Mouse (Mus musculus) lung, postnatal 0 days (tissue): Measurements from ENCODE around the gene Osbp2. TPM values are rescaled to one million over a fixed set of nuclear protein-coding genes. Genes with fewer than 3 reads are reported as not detected.
A peak's percentile ranks its signal among the peaks of the same experiment; 100 is the strongest.

ENCODE experiments used
- ATAC-seq: fragments of 200-750 bp; cut with Nextera tagmentation; 2 replicates; pipeline ENCODE4 v1.8.0; 2017; ENCODE audit warnings: moderate library complexity
- DNase-seq: peaks from one replicate; pipeline ENCODE4 v3.0.0-alpha.2; 2016; ENCODE audit warnings: low spot score
- H3K27ac ChIP-seq: fragments of 300-500 bp; sonication (generic); 2 replicates; pipeline ENCODE4 v1.5.1; 2014; ENCODE audit warnings: antibody characterized with exemption, mild to moderate bottlenecking, low read length, mixed read lengths
- H3K27me3 ChIP-seq: fragments of 300-500 bp; sonication (generic); replicated peaks from 2 replicates; pipeline ENCODE4 v1.6.1; 2014; ENCODE audit warnings: low read length, mixed read lengths; ENCODE audit not compliant: insufficient read depth
- H3K36me3 ChIP-seq: fragments of 300-500 bp; sonication (generic); 2 replicates; pipeline ENCODE4 v1.6.1; 2014; ENCODE audit warnings: low read length, mixed read lengths; ENCODE audit not compliant: insufficient read depth
- H3K4me1 ChIP-seq: fragments of 300-500 bp; sonication (generic); 2 replicates; pipeline ENCODE4 v1.6.1; 2014; ENCODE audit warnings: antibody characterized with exemption, low read depth, low read length, mixed read lengths; ENCODE audit not compliant: insufficient read depth
- H3K4me2 ChIP-seq: fragments of 300-500 bp; sonication (generic); replicated peaks from 2 replicates; pipeline ENCODE4 v1.6.1; 2014; ENCODE audit warnings: low read depth, mild to moderate bottlenecking, low read length, moderate library complexity, mixed read lengths
- H3K4me3 ChIP-seq: fragments of 300-500 bp; sonication (generic); 2 replicates; pipeline ENCODE4 v1.5.1; 2014; ENCODE audit warnings: low read depth, low read length
- H3K9ac ChIP-seq: fragments of 300-500 bp; sonication (generic); replicated peaks from 2 replicates; pipeline ENCODE4 v1.6.1; 2014; ENCODE audit warnings: low read depth, mild to moderate bottlenecking
- H3K9me3 ChIP-seq: fragments of 300-500 bp; sonication (generic); 2 replicates; pipeline ENCODE4 v1.6.1; 2016; ENCODE audit warnings: low read length, mixed read lengths
- CTCF ChIP-seq: IDR thresholded peaks from 2 replicates; pipeline ENCODE4 v1.5.1; 2016; ENCODE audit warnings: antibody characterized with exemption, mild to moderate bottlenecking
- EP300 ChIP-seq: IDR thresholded peaks from 2 replicates; pipeline ENCODE4 v1.6.1; 2016; ENCODE audit warnings: antibody characterized with exemption, mild to moderate bottlenecking, control low read depth
- WGBS: fragments of 180-500 bp; shearing (Covaris S2); extraction: QIAGEN DNeasy Blood & Tissue Kit; methylation state at CpG from one replicate; pipeline ENCODE4 v1.1.7; 2014; 5-methylcytosine and 5-hydroxymethylcytosine counted together
- polyA plus RNA-seq: library from polyadenylated mRNA; unstranded; fragments of >200 nt; fragmentation: Nextera tagmentation; extraction: Ambion mirVana; gene quantifications from 2 replicates; pipeline ENCODE4 v1.2.1, GENCODE M21; 2015

Osbp2 gene
- polyA plus RNA-seq, 1 experiment from 2014 or later: 0.17 TPM

- H3K36me3 ChIP-seq: no peaks in the 10 kb centered on the region
- peaks cover 6% of the 10 kb centered on the region; the same call in 1 of the 2 replicates for H3K4me1 ChIP-seq
- H3K27me3 ChIP-seq: peaks cover 18% of the 10 kb centered on the region
- no peak for DNase-seq
- no peaks in the 10 kb centered on the region for H3K9me3 ChIP-seq
- ATAC-seq: no peak
- TF ChIP-seq EP300 (no peak), CTCF (no peak)
- 69% methylated on average over 8 of the region's 8 CpGs for WGBS
- H3K4me3 ChIP-seq: no peak overlapping the region
- no peak overlapping the region for H3K27ac ChIP-seq
- H3K9ac ChIP-seq: no peak overlapping the region
- H3K4me2 ChIP-seq: no peak overlapping the region
Observed at GRCm38 (mm10) chr11:3773136-3773535, 90.6 kb downstream of the Osbp2 start.

GRCm38 (mm10) chr11:3771348-3771747 lies 92.4 kb downstream of the Osbp2 start:
- 50% methylated on average over 6 of the region's 6 CpGs for WGBS
- Histone ChIP-seq H3K27me3 (peaks cover 18% of the 10 kb centered on the region), H3K4me3 (no peak overlapping the region)

GRCm38 (mm10) chr11:3767830-3768229 lies 95.9 kb downstream of the Osbp2 start:
- no peak overlapping the region for H3K4me3 ChIP-seq
- ATAC-seq: no peak
- H3K9me3 ChIP-seq: no peaks in the 10 kb centered on the region
- no peak overlapping the region for H3K9ac ChIP-seq
- no peaks in the 10 kb centered on the region for H3K4me1 ChIP-seq
- TF ChIP-seq EP300: no peak
- no peak for TF ChIP-seq CTCF
- H3K4me2 ChIP-seq: no peak overlapping the region
- 81% methylated on average over 5 of the region's 5 CpGs for WGBS
- H3K27ac ChIP-seq: no peak overlapping the region
- peaks cover 3% of the 10 kb centered on the region for H3K27me3 ChIP-seq
- H3K36me3 ChIP-seq: no peaks in the 10 kb centered on the region
- DNase-seq: no peak

More at GRCm38 (mm10) chr11:3771348-3771747, 92.4 kb downstream of the Osbp2 start:
- H3K27ac ChIP-seq: no peak overlapping the region
- peaks cover 6% of the 10 kb centered on the region; the same call in 1 of the 2 replicates for H3K4me1 ChIP-seq
- no peak overlapping the region for H3K9ac ChIP-seq
- no peak for ATAC-seq
- H3K36me3 ChIP-seq: no peaks in the 10 kb centered on the region
- no peaks in the 10 kb centered on the region for H3K9me3 ChIP-seq
- no peak for TF ChIP-seq EP300
- TF ChIP-seq CTCF: peak; percentile 46
- no peak overlapping the region for H3K4me2 ChIP-seq
- DNase-seq: no peak

- Histone ChIP-seq H3K4me2 (no peak overlapping the region), H3K4me3 (no peak overlapping the region), H3K27ac (no peak overlapping the region), H3K27me3 (peaks cover 11% of the 10 kb centered on the region), H3K9ac (no peak overlapping the region), H3K9me3 (no peaks in the 10 kb centered on the region), H3K36me3 (no peaks in the 10 kb centered on the region), H3K4me1 (no peaks in the 10 kb centered on the region)
- WGBS: 77% methylated on average over 8 of the region's 8 CpGs
- ATAC-seq: no peak
- TF ChIP-seq EP300: no peak
- no peak for TF ChIP-seq CTCF
- DNase-seq: no peak
Observed at GRCm38 (mm10) chr11:3766964-3767363, 96.7 kb downstream of the Osbp2 start.

GRCm38 (mm10) chr11:3764352-3764751 lies 99.4 kb downstream of the Osbp2 start:
- H3K4me2 ChIP-seq: no peak overlapping the region
- TF ChIP-seq CTCF (no peak), EP300 (no peak)
- WGBS: 64% methylated on average over 4 of the region's 4 CpGs
- no peak overlapping the region for H3K4me3 ChIP-seq
- ATAC-seq: no peak
- H3K36me3 ChIP-seq: no peaks in the 10 kb centered on the region
- H3K9ac ChIP-seq: no peak overlapping the region
- H3K27ac ChIP-seq: no peak overlapping the region
- peaks cover 27% of the 10 kb centered on the region for H3K27me3 ChIP-seq
- no peaks in the 10 kb centered on the region for H3K4me1 ChIP-seq
- H3K9me3 ChIP-seq: no peaks in the 10 kb centered on the region
- no peak for DNase-seq

GRCm38 (mm10) chr11:3761775-3762501 lies 101.8 kb downstream of the Osbp2 start:
- Histone ChIP-seq H3K9ac (no peak overlapping the region), H3K27ac (no peak overlapping the region), H3K9me3 (no peaks in the 10 kb centered on the region), H3K4me3 (peak overlapping the region; percentile 45), H3K36me3 (no peaks in the 10 kb centered on the region), H3K4me1 (no peaks in the 10 kb centered on the region), H3K4me2 (peak overlapping the region; percentile 90), H3K27me3 (peaks cover 27% of the 10 kb centered on the region)
- ATAC-seq (peak; percentile 17; the same call in 1 of the 2 replicates), DNase-seq (no peak)
- under 1% methylated on average over 69 of the region's 90 CpGs for WGBS
- TF ChIP-seq CTCF (no peak), EP300 (no peak)
